Mouse (Mus musculus) A20 (cell line): ENCODE measurements around the gene Mtmr3.

ENCODE experiments used
- DNase-seq: peaks from one replicate; pipeline ENCODE4 v3.0.0-alpha.2; 2011; ENCODE audit warnings: low read depth, low spot score

The Mtmr3 gene

DNA sequence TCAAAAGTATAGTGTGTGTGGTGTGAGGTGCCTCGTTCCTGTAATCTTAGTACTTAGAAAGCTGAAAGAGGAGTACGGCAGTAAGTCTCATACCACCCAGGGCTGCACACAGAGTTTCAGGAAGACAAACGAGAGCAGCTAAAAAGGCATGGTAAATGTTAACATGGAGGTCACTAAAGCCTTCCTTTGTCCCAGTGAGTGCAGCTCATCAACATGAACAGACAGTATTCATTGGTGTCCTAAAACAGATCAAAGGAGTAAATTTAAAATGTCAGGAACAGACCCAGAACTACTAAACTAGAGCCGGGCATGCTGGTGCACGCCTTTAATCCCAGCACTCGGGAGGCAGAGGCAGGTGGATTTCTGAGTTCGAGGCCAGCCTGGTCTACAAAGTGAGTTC, 75.7 kb downstream of the Mtmr3 start:
- no peak for DNase-seq

DNA sequence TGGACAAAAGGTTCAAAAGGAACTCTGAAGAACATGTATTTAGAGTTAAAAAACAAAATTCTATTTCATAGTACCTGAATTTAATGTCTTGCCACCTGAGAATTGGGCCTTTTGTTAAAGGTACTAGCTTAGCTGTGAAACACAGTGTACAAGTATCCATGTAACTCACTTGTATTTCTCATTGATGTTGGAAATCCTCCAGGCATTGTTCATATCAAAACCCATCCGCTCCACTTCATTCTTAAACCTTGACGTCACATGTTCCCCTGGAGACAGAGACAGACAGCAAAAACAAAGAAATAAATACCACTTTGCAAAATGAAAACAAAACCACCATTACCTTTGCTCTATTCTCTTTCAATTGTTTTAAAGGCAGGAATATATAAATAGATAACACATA, 87.2 kb downstream of the Mtmr3 start:
- DNase-seq, result no peak

DNA sequence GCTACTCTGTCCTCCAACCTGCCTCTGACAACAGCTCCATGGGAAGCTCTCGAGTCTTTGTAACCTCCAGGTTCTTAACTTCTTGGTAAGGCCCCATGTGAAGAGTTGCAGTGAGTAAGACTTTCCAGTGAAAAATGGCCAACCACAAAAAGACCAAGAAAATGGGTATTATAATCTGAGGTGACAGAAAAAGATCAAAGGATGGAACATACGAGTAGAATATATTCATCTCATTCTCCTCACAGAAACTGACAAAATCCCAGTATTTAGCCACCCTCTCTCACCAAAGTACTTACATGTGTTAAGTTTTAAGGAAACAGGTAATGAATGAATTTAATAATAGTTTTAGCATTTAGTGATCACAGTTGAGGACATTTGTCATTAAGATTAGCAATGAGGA, 88.2 kb downstream of the Mtmr3 start:
- DNase-seq, result no peak

DNA sequence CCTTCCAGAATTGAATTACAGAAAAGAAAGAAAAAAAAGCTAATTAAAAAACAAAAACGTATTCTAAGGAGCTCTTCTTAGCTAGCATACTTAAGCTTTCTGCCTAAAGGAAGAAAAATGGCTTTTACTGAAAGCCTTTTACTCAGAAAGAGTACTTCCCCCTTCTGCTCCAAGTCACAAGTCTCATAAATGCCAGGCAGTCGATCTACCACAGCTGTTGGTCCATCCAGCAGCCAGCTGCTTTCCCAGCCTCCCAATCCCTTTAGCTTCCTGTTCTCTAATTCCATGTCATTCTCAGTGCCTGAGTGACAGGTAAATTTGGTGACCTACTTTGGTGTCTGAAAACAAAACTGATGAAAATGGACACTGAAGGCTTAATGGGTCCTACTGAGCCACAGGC, 92.5 kb downstream of the Mtmr3 start:
- no peak for DNase-seq

DNA sequence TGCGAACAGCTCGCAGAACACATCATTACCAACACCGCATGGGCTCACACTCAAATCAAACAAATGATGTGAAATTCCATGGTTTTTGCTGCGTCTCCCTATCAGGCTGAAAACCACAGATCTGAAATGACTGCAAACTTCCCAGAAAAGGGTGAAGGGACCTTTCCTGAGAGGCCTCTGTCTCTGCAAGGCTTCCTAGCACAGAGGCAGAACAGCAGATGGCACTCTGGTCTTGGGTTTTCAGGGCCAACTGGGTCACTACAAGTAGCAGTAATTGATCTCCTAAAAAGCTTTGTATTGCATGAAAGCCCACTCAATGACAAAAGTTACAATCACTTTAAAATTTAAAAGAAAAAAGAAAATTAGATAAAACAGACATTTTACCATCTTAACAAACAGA, 93.8 kb downstream of the Mtmr3 start:
- no peak for DNase-seq

DNA sequence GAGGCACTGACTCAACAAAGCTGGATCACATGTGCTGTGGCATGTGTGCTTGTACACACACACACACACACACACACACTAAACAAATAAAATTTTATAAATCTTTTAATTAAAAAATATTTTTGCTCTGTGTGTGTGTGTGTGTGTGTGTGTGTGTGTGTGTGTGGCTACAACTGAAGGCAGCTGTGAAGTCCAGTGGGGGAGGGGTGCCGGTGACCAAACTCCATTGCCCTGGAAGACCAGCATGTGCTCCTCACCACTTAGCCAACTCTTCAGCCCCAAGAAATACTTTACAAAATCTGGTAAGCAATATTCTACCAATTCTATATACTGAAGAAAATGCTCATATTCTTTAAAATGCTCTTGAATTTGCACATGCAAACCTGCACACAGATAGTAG, 94.4 kb downstream of the Mtmr3 start:
- DNase-seq, result no peak

- no peak for DNase-seq
Measured at GRCm38 (mm10) chr11:4499456-4499855, 95.2 kb downstream of the Mtmr3 start.

- no peak for DNase-seq
Measured at GRCm38 (mm10) chr11:4498774-4499173, 95.9 kb downstream of the Mtmr3 start.

DNA sequence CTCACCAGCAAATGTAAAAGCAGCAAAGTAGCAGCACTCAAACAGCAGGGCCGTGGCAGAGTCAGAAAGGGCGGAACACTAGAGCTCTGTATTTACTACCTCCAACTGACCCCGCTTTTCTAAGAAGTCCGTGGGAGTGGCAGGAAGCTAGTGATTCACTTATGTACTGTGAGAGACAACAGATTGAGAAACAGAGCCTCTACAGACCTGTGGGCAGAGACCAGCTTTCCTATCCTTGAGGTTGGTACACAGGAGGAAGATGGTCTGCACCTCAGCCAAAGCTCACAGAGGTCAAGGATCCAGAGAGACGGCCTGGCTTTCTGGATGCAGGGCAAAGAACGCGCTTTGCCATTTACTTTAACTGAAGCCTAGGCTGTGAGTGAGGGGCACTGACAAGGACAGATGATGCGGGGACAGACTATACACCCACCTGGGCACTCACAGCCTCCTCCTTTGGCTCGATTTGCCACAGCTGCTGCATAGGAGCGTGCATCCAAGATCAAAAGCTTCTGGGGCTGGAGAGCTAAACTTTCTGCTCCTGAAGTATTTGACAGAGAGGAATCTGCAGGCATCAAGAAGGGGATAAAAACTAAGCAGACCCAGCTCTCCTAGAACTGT, 97.1 kb downstream of the Mtmr3 start:
- no peak for DNase-seq

GRCm38 (mm10) chr11:4495021-4495540, 99.6 kb downstream of the Mtmr3 start:
- no peak for DNase-seq

GRCm38 (mm10) chr11:4489207-4489606, 105.5 kb downstream of the Mtmr3 start:
- no peak for DNase-seq

DNA sequence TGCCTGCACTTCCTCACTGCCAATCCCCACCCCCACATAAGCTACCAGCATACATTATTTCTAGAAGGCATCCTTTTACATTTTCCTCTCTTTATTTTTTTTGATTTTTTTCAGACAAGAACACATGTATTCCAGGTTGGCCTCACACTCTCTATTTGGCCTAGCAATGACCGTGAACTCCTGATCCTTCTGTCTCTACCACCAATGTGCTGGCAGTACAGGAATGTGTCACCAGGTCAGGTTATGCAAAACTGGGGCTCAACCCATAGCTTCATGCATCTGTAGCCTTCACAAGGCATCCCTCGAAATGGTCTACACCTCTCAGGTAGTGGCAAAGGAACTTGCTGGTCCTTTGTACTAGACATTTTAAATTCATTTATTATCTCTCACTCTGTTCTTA, 105.9 kb downstream of the Mtmr3 start:
- no peak for DNase-seq

- DNase-seq, result no peak
Measured at GRCm38 (mm10) chr11:4488367-4488766, 106.3 kb downstream of the Mtmr3 start.

- DNase-seq, result no peak
Measured at GRCm38 (mm10) chr11:4487401-4487965, 107.2 kb downstream of the Mtmr3 start.

- no peak for DNase-seq
Measured at GRCm38 (mm10) chr11:4484541-4484940, 110.1 kb downstream of the Mtmr3 start.

GRCm38 (mm10) chr11:4482641-4483040, 112.0 kb downstream of the Mtmr3 start:
- no peak for DNase-seq

GRCm38 (mm10) chr11:4476184-4476697, 118.4 kb downstream of the Mtmr3 start:
- DNase-seq, result no peak

DNA sequence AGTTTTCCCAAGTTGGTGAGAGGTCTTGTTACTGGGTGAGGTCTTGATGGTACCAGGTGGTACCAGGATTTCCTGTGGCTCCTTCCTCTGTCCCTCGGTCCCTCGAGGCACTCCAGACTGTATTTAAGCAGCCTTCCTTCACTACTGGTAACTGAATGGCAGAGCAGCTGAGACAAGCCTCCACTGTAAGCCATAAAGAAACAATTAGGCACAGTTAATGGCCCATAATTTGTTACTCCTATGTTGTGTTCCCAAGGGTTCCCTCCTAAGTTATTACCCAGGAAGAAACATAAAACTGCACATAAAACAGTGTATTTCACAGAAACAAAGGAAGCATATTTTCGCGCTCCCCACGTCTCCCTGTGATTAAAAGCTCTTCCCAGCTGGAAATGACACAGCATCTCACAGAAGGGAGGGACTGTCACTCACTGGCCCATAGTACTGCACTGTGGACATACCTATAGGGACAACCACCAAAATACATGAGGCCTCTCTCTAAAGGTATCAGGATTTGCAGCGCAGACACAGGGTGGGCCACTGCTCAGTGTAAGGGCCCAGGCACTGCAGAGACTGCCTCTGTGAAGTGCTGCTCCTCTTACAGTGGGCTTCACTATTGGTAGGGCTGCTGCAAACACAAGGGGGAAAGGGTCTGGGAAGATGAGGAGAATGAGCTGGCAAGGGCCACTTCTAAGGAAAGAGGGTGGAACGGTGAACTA, 122.0 kb downstream of the Mtmr3 start:
- no peak for DNase-seq

DNA sequence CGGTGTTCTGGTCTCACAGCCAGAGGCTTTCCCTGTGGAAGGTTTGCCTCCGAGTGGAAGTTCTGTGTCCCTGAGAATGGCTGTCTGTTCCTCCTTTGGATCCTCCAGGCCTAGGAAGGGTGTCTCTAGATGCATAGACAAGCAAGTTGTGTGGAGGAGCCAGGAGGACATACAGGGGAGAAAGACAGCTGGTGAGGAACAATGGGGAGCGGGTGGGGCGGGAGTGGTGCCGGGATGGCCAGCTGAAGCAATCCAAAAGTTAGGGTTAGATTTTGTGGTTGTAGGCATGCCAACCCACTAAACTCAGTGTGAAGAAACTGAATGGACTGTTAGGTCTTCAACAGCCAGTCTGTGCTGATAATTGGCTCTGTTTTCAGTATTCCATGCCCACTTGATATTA, 122.9 kb downstream of the Mtmr3 start:
- DNase-seq, result no peak

GRCm38 (mm10) chr11:4471251-4471650, 123.4 kb downstream of the Mtmr3 start:
- no peak for DNase-seq

GRCm38 (mm10) chr11:4469091-4469490, 125.6 kb downstream of the Mtmr3 start:
- DNase-seq, result no peak

DNA sequence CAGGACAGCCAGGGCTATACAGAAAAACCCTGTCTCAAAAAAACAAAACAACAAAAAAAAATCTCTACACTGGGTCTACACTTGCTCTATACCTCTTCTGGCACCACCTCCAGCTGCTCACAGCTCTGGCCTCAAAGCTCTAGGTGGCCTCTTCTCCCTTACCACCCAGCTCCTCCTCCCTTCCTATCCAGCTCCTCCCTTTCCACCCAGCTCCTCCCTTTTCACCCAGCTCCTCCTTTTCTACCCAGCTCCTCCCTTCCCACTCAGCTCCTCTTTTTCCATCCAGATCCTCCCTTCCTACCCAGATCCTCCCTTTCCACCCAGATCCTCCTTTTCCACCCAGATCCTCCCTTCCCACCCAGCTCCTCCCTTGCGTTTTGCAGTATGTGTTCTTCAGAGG, 127.2 kb downstream of the Mtmr3 start:
- DNase-seq, result no peak

GRCm38 (mm10) chr11:4466191-4466590, 128.5 kb downstream of the Mtmr3 start:
- no peak for DNase-seq
